Mouse (Mus musculus): ENCODE data around the gene Rem1. TPM values are rescaled to one million over a fixed set of nuclear protein-coding genes. Genes with fewer than 3 reads are reported as not detected.

Gene Rem1
- total RNA-seq, 4 experiments from 2014 or later: 5.1 to 5.6 (median 5.2) TPM

GRCm38 (mm10) chr2:152675252-152675791 is 48.6 kb downstream of the Rem1 start:
- DNase-seq (ENCODE audit: low spot score): no peak

GRCm38 (mm10) chr2:152678302-152678701 is 51.6 kb downstream of the Rem1 start:
- no peak for DNase-seq (ENCODE audit: low spot score)

- no peak for DNase-seq (ENCODE audit: low spot score)
These were observed 52.2 kb downstream of the Rem1 start for GRCm38 (mm10) chr2:152678925-152679324.

- DNase-seq (ENCODE audit: low spot score): no peak
These were observed 53.1 kb downstream of the Rem1 start for GRCm38 (mm10) chr2:152679701-152680355.

GRCm38 (mm10) chr2:152683086-152683485 is 56.3 kb downstream of the Rem1 start:
- DNase-seq (ENCODE audit: low spot score): no peak

Other genes with a start within 250 kb of the Rem1 start
- 1 to 10 TPM; 5.5 to 8.5 (median 7.0) TPM for gene Sox12, start 228.9 kb upstream of the Rem1 start, total RNA-seq (2022)
- 1 to 10 TPM; 5.8 to 7.6 (median 6.4) TPM for gene Zcchc3, start 211.9 kb upstream of the Rem1 start, total RNA-seq (2022)
- gene 6820408C15Rik, start 211.4 kb upstream of the Rem1 start, total RNA-seq (2022): 1 to 10 TPM; 1.5 to 2.9 (median 2.3) TPM
- gene Defb23, start 162.3 kb upstream of the Rem1 start, total RNA-seq (2022): not detected
- gene Defb20, start 149.9 kb upstream of the Rem1 start, total RNA-seq (2022): not detected
- gene Defb22, start 136.8 kb upstream of the Rem1 start, total RNA-seq (2022): not detected
- not detected for gene Defb26, start 115.3 kb upstream of the Rem1 start, total RNA-seq (2022)
- not detected for gene Defb28, start 108.7 kb upstream of the Rem1 start, total RNA-seq (2022)
- gene Defb29, start 86.9 kb upstream of the Rem1 start, total RNA-seq (2022): not detected
- not detected for gene Gm17416, start 57.6 kb upstream of the Rem1 start, total RNA-seq (2022)
- gene Defb21, start 54.2 kb upstream of the Rem1 start, total RNA-seq (2022): not detected
- gene Defb19, start 46.6 kb upstream of the Rem1 start, total RNA-seq (2022): under 1 TPM in 1 of 4 experiments, not detected in 3; 0.81 TPM
- gene Defb45, start 27.6 kb upstream of the Rem1 start, total RNA-seq (2022): not detected
- not detected for gene Defb36, start 22.6 kb upstream of the Rem1 start, total RNA-seq (2022)
- gene Defb25, start 3.9 kb upstream of the Rem1 start, total RNA-seq (2022): not detected
- 10 to 100 TPM; 34.4 to 36.3 (median 35.1) TPM for gene H13, start 42.5 kb downstream of the Rem1 start, total RNA-seq (2022)
- 10 to 100 TPM; 15.0 to 19.6 (median 16.6) TPM for gene Mcts2, start 60.1 kb downstream of the Rem1 start, total RNA-seq (2022)
- 10 to 100 TPM; 43.3 to 63.6 (median 58.4) TPM for gene Id1, start 109.3 kb downstream of the Rem1 start, total RNA-seq (2022)
- gene Cox4i2, start 127.2 kb downstream of the Rem1 start, total RNA-seq (2022): 10 to 100 TPM; 10.3 to 16.2 (median 12.4) TPM
- 10 to 100 TPM; 46.9 to 66.6 (median 51.4) TPM for gene Bcl2l1, start 204.8 kb downstream of the Rem1 start, total RNA-seq (2022)
- 1 to 10 TPM in 2 of 4 experiments, under 1 TPM in 2; 0.65 to 1.4 (median 0.91) TPM for gene Tpx2, start 221.0 kb downstream of the Rem1 start, total RNA-seq (2022)